Mouse (Mus musculus) frontal cortex, postnatal 10 days (tissue): ENCODE data around the gene Hoxa6.

Experiments
- DNase-seq, 2 experiments: peaks; one replicate each; pipeline ENCODE4 v3.0.0; 2022; ENCODE audit warnings: low spot score in 2 of 2, mixed read lengths in 1 of 2

The Hoxa6 gene

GRCm38 (mm10) chr6:52178918-52179665 lies 29.4 kb downstream of the Hoxa6 start:
- DNase-seq: no peak

- no peak for DNase-seq
Measured at GRCm38 (mm10) chr6:52177806-52178205, 30.7 kb downstream of the Hoxa6 start.

GRCm38 (mm10) chr6:52177061-52177735 lies 31.3 kb downstream of the Hoxa6 start, which contains the start of gene 5730596B20Rik:
Gene 5730596B20Rik, plus strand, starts transcription at chr6:52177498.
- no peak for DNase-seq

GRCm38 (mm10) chr6:52176391-52176790 lies 32.1 kb downstream of the Hoxa6 start:
- DNase-seq: no peak

GRCm38 (mm10) chr6:52175864-52176263 lies 32.7 kb downstream of the Hoxa6 start:
- DNase-seq: no peak

- no peak for DNase-seq
Measured at GRCm38 (mm10) chr6:52174968-52175751, 33.4 kb downstream of the Hoxa6 start.

- no peak for DNase-seq
Measured at GRCm38 (mm10) chr6:52173648-52174047, 34.9 kb downstream of the Hoxa6 start.

GRCm38 (mm10) chr6:52172501-52172900 lies 36.0 kb downstream of the Hoxa6 start:
- DNase-seq: no peak

GRCm38 (mm10) chr6:52171938-52172337 lies 36.6 kb downstream of the Hoxa6 start:
- no peak for DNase-seq

GRCm38 (mm10) chr6:52171331-52171730 lies 37.2 kb downstream of the Hoxa6 start:
- no peak for DNase-seq

- no peak for DNase-seq
Measured at GRCm38 (mm10) chr6:52170898-52171223, 37.7 kb downstream of the Hoxa6 start.

- no peak for DNase-seq
Measured at GRCm38 (mm10) chr6:52170166-52170897, 38.2 kb downstream of the Hoxa6 start.

- DNase-seq: no peak
Measured at GRCm38 (mm10) chr6:52169499-52170165, 38.9 kb downstream of the Hoxa6 start.

- DNase-seq: no peak
Measured at GRCm38 (mm10) chr6:52168191-52169055, 40.1 kb downstream of the Hoxa6 start.

- no peak for DNase-seq
Measured at GRCm38 (mm10) chr6:52167736-52168161, 40.8 kb downstream of the Hoxa6 start.

- no peak for DNase-seq
Measured at GRCm38 (mm10) chr6:52167176-52167575, 41.3 kb downstream of the Hoxa6 start.

- no peak for DNase-seq
Measured at GRCm38 (mm10) chr6:52166431-52167077, 42.0 kb downstream of the Hoxa6 start.

- no peak for DNase-seq
Measured at GRCm38 (mm10) chr6:52165441-52166370, 42.8 kb downstream of the Hoxa6 start.
